Mouse (Mus musculus) urinary bladder, postnatal 10 days (tissue): ENCODE data around the gene Mrpl53.

Experiments used
- DNase-seq: peaks from one replicate; pipeline ENCODE4 v3.0.0; 2022; ENCODE audit warnings: low spot score

Mrpl53 gene

GRCm38 (mm10) chr6:83095968-83096367 lies 12.9 kb upstream of the Mrpl53 start:
- no peak for DNase-seq

- no peak for DNase-seq
Observed at GRCm38 (mm10) chr6:83098411-83098810, 10.4 kb upstream of the Mrpl53 start.

- DNase-seq = no peak
Observed at GRCm38 (mm10) chr6:83101316-83101687, 7.5 kb upstream of the Mrpl53 start, which contains the start of the genes Ccdc142 and Gm42688. Gene Ccdc142 (plus strand): TSS chr6:83101601. Gene Gm42688 (plus strand): TSS chr6:83101617.

GRCm38 (mm10) chr6:83101688-83102556 lies 6.9 kb upstream of the Mrpl53 start:
- DNase-seq = no peak

- DNase-seq = no peak
Observed at GRCm38 (mm10) chr6:83103130-83103650, 5.7 kb upstream of the Mrpl53 start.

- no peak for DNase-seq
Observed at GRCm38 (mm10) chr6:83104158-83104557, 4.7 kb upstream of the Mrpl53 start.

GRCm38 (mm10) chr6:83107566-83108400 lies 1.1 kb upstream of the Mrpl53 start:
- no peak for DNase-seq

- no peak for DNase-seq
Observed at GRCm38 (mm10) chr6:83111510-83112136, 2.8 kb downstream of the Mrpl53 start.

- peak; percentile 80 for DNase-seq
Observed at GRCm38 (mm10) chr6:83115011-83115671, 6.3 kb downstream of the Mrpl53 start, which contains the start of gene Mogs. Gene Mogs (plus strand): TSS chr6:83115496.

GRCm38 (mm10) chr6:83115682-83116372 lies 7.0 kb downstream of the Mrpl53 start:
- no peak for DNase-seq

GRCm38 (mm10) chr6:83116373-83117164 lies 7.7 kb downstream of the Mrpl53 start:
- no peak for DNase-seq

- DNase-seq = no peak
Observed at GRCm38 (mm10) chr6:83117165-83117438, 8.3 kb downstream of the Mrpl53 start.

- no peak for DNase-seq
Observed at GRCm38 (mm10) chr6:83117616-83118015, 8.8 kb downstream of the Mrpl53 start.

GRCm38 (mm10) chr6:83118369-83118768 lies 9.5 kb downstream of the Mrpl53 start:
- DNase-seq = no peak

GRCm38 (mm10) chr6:83118825-83119733 lies 10.2 kb downstream of the Mrpl53 start:
- DNase-seq = no peak

- no peak for DNase-seq
Observed at GRCm38 (mm10) chr6:83119734-83120051, 10.9 kb downstream of the Mrpl53 start.

GRCm38 (mm10) chr6:83120930-83121862 lies 12.4 kb downstream of the Mrpl53 start, which contains the start of gene Wbp1:
Gene Wbp1 (minus strand): TSS chr6:83121559.
- DNase-seq = peak; percentile 74
